20 mouse cellular contexts compared by ENCODE assay signal in genomic region chr10:120775361-120775760, GRCm38 (mm10).
DNase-seq lines count a peak whose midpoint lies in the region; ATAC-seq and TF ChIP-seq lines count a peak whose summit lies in the region.
"Had no signal": no experiment of that assay in that cellular context is flagged by ENCODE, and none has a peak within 500 bp of the region (broad histone marks: within the 10 kb centered on the region; RNA-seq: fewer than 3 reads in every experiment).

No protein-coding gene starts in this region.

- no peak overlapping the region for H3K27ac ChIP-seq in liver, embryonic 14.5 days
- H3K27ac ChIP-seq in midbrain, embryonic 10.5 days (replicated peaks) = no peak overlapping the region
- H3K27ac ChIP-seq: embryonic facial prominence, embryonic 13.5 days; forebrain, embryonic 15.5 days; heart, embryonic 13.5 days; limb, embryonic 13.5 days; lung, embryonic 15.5 days; midbrain, embryonic 12.5 days; neural tube, embryonic 12.5 days had no signal

- H3K4me3 ChIP-seq in lung, adult 2 months (replicated peaks; ENCODE audit: extremely low read depth, low read depth, low read length) = no peak overlapping the region
- no peak overlapping the region for H3K4me3 ChIP-seq in liver, embryonic 14.5 days (ENCODE audit: insufficient read depth in 1 of 2, low read depth in 2 of 2, low read length in 2 of 2)
- no peak overlapping the region for H3K4me3 ChIP-seq in midbrain, embryonic 10.5 days
- H3K4me3 ChIP-seq: embryonic facial prominence, embryonic 13.5 days; forebrain, embryonic 15.5 days; heart, embryonic 13.5 days; limb, embryonic 13.5 days; lung, embryonic 15.5 days; midbrain, embryonic 12.5 days; neural tube, embryonic 12.5 days had no signal

- no peak overlapping the region for H3K9ac ChIP-seq in liver, embryonic 14.5 days (replicated peaks)
- H3K9ac ChIP-seq: embryonic facial prominence, embryonic 13.5 days; forebrain, embryonic 15.5 days; heart, embryonic 13.5 days; limb, embryonic 13.5 days; lung, embryonic 15.5 days; midbrain, embryonic 12.5 days; neural tube, embryonic 12.5 days had no signal

- TF ChIP-seq POLR2A in lung, adult 2 months (IDR thresholded peaks at IDR 0.05; ENCODE audit: borderline replicate concordance, extremely low read depth, low read depth, low read length) = no peak

- peak; percentile 62; the same call in 1 of the 2 replicates for ATAC-seq in liver, embryonic 14.5 days (ENCODE audit: insufficient read depth)
- ATAC-seq in monocyte, adult 5-6 weeks (replicated peaks; ENCODE audit: insufficient number of reproducible peaks, low FRiP score, low TSS enrichment, poor library complexity, severe bottlenecking) = peak; percentile 47; the same call in 1 of the 2 replicates
- ATAC-seq: forebrain, embryonic 15.5 days; hindbrain, embryonic 16.5 days; intestine, embryonic 16.5 days had no signal

- TF ChIP-seq EP300 in liver, embryonic 14.5 days (IDR thresholded peaks at IDR 0.05; ENCODE audit: low read depth) = no peak

- H3K36me3 ChIP-seq in liver, embryonic 14.5 days (replicated peaks; ENCODE audit: control insufficient read depth, insufficient read depth, low read depth) = no peaks in the 10 kb centered on the region
- H3K36me3 ChIP-seq in midbrain, embryonic 10.5 days = no peaks in the 10 kb centered on the region; the same call in 1 of the 2 replicates
- H3K36me3 ChIP-seq: embryonic facial prominence, embryonic 13.5 days; forebrain, embryonic 15.5 days; lung, embryonic 15.5 days; midbrain, embryonic 12.5 days; neural tube, embryonic 12.5 days had no signal

- peaks cover 3% of the 10 kb centered on the region for H3K4me1 ChIP-seq in lung, adult 2 months (ENCODE audit: control insufficient read depth, insufficient read depth, low read length)
- no peaks in the 10 kb centered on the region for H3K4me1 ChIP-seq in liver, embryonic 14.5 days (replicated peaks; ENCODE audit: control insufficient read depth in 2 of 2, insufficient read depth in 2 of 2, low read length in 1 of 2)
- 0 out of 2 replicates have a peak, but pooled peaks cover 4% of the 10 kb centered on the region for H3K4me1 ChIP-seq in midbrain, embryonic 10.5 days
- H3K4me1 ChIP-seq: forebrain, embryonic 15.5 days; heart, embryonic 13.5 days; lung, embryonic 15.5 days; midbrain, embryonic 12.5 days; neural tube, embryonic 12.5 days had no signal

- no peak for TF ChIP-seq CTCF in lung, adult 2 months (IDR thresholded peaks at IDR 0.05; ENCODE audit: insufficient read depth, low read length)
- TF ChIP-seq CTCF in liver, embryonic 14.5 days (IDR thresholded peaks at IDR 0.05; ENCODE audit: low read depth) = no peak

- H3K9me3 ChIP-seq in liver, embryonic 14.5 days (ENCODE audit: control insufficient read depth, low read length) = no peaks in the 10 kb centered on the region
- H3K9me3 ChIP-seq in midbrain, embryonic 10.5 days (replicated peaks) = peaks cover 9% of the 10 kb centered on the region; the same call in 1 of the 2 replicates
- H3K9me3 ChIP-seq: forebrain, embryonic 15.5 days; lung, embryonic 15.5 days; midbrain, embryonic 12.5 days had no signal

- DNase-seq in lung, postnatal 25 days (ENCODE audit: low spot score) = peak; percentile 9
- DNase-seq in lung, adult 2 months = no peak
- DNase-seq in c-Kit-positive CD71-positive TER-119-negative erythroid progenitor cells, embryonic 14.5 days (ENCODE audit: low read depth) = peak; percentile 13
- peak in 2 of 3 experiments; percentile 7 to 16 for DNase-seq in liver, embryonic 14.5 days (ENCODE audit: low read depth in 3 of 3, low spot score in 3 of 3)
- DNase-seq in right cerebral cortex, adult 18-20 months = no peak
- no peak for DNase-seq in midbrain, embryonic 10.5 days (ENCODE audit: low spot score)
- DNase-seq: cerebellum, postnatal 10 days; gastrocnemius, postnatal 25 days; layer of hippocampus, postnatal 36 days; thymus, postnatal 4 days had no signal

- WGBS in lung, adult 2 months = 21% methylated on average over 4 of the region's 4 CpGs
- WGBS in liver, embryonic 14.5 days (ENCODE audit: insufficient replicate concordance) = 9% methylated on average over 4 of the region's 4 CpGs
- WGBS in midbrain, embryonic 10.5 days = 81% methylated on average over 4 of the region's 4 CpGs

- H3K27me3 ChIP-seq in liver, embryonic 14.5 days (ENCODE audit: control insufficient read depth, insufficient read depth, low read length) = no peaks in the 10 kb centered on the region
- no peaks in the 10 kb centered on the region for H3K27me3 ChIP-seq in midbrain, embryonic 10.5 days (ENCODE audit: low read depth, poor library complexity, severe bottlenecking)
- H3K27me3 ChIP-seq: embryonic facial prominence, embryonic 13.5 days; forebrain, embryonic 15.5 days; heart, embryonic 13.5 days; limb, embryonic 13.5 days; lung, embryonic 15.5 days; midbrain, embryonic 12.5 days; neural tube, embryonic 12.5 days had no signal

- no peak overlapping the region for H3K4me2 ChIP-seq in liver, embryonic 14.5 days (ENCODE audit: low read depth)
- H3K4me2 ChIP-seq: embryonic facial prominence, embryonic 13.5 days; forebrain, embryonic 15.5 days; heart, embryonic 13.5 days; limb, embryonic 13.5 days; lung, embryonic 15.5 days; midbrain, embryonic 12.5 days; neural tube, embryonic 12.5 days had no signal

Comparison
In these comparisons a context has a peak if more than half of its experiments do, and no peak if none do; other contexts are left out.
1. DNase-seq: peak in lung, postnatal 25 days (single experiment), c-Kit-positive CD71-positive TER-119-negative erythroid progenitor cells, embryonic 14.5 days (single experiment) and liver, embryonic 14.5 days (2 of 3); none in lung, adult 2 months (single experiment), right cerebral cortex, adult 18-20 months (single experiment) and midbrain, embryonic 10.5 days (single experiment).